Mouse (Mus musculus) forebrain, embryonic 10.5 days (tissue): Measurements from ENCODE around the gene Recql5. TPM values are rescaled to one million over a fixed set of nuclear protein-coding genes. Genes with fewer than 3 reads are reported as not detected.

Experiments used
- DNase-seq: peaks from one replicate; pipeline ENCODE4 v3.0.0-alpha.2; 2017; ENCODE audit warnings: low spot score; ENCODE audit errors: extremely low spot score
- H3K27ac ChIP-seq: fragments of 300-500 bp; sonication (generic); 2 replicates; pipeline ENCODE4 v1.5.1; 2016; ENCODE audit warnings: mild to moderate bottlenecking
- H3K27me3 ChIP-seq: fragments of 300-500 bp; sonication (generic); 2 replicates; pipeline ENCODE4 v1.6.1; 2016; ENCODE audit warnings: mild to moderate bottlenecking; ENCODE audit not compliant: poor library complexity, severe bottlenecking
- H3K36me3 ChIP-seq: fragments of 300-500 bp; sonication (generic); replicated peaks from 2 replicates; pipeline ENCODE4 v1.6.1; 2016; ENCODE audit warnings: mild to moderate bottlenecking, moderate library complexity
- H3K4me1 ChIP-seq: fragments of 300-500 bp; sonication (generic); 2 replicates; pipeline ENCODE4 v1.6.1; 2016
- H3K4me3 ChIP-seq: fragments of 300-500 bp; sonication (generic); 2 replicates; pipeline ENCODE4 v1.5.1; 2016; ENCODE audit warnings: mild to moderate bottlenecking, moderate library complexity
- H3K9me3 ChIP-seq: fragments of 300-500 bp; sonication (generic); 2 replicates; pipeline ENCODE4 v1.6.1; 2016; ENCODE audit warnings: mild to moderate bottlenecking, moderate library complexity
- WGBS: fragments of 180-500 bp; shearing (Covaris S2); methylation state at CpG from one replicate; pipeline ENCODE4 v1.1.7; 2016; 5-methylcytosine and 5-hydroxymethylcytosine counted together
- polyA plus RNA-seq: library from polyadenylated mRNA; unstranded; fragments of >200 nt; fragmentation: Nextera tagmentation; extraction: Ambion mirVana; gene quantifications from 2 replicates; pipeline ENCODE4 v1.2.1, GENCODE M21; 2016

Gene Recql5
- polyA plus RNA-seq, 1 experiment from 2014 or later = 35.0 TPM

DNA sequence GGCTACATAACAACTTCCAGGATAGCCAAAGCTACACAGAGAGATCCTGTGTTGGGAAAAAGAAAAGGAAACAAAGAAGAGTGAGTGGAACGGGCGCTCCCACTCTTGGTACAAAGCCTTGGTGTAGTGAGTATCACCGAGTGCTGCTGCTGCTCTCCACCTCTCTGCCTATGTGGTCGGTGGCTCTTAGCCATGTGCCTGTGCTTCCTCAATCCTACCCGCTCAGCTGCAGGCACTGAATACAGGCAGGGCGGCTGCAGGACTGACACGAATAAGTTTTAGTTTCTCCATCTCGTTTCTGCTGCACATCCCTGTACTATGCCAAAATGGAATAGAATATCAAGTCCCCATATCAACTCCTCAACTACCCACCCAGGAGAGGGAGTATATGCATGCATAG is 4.2 kb downstream of the Recql5 start:
- 93% methylated on average over 8 of the region's 8 CpGs for WGBS

GRCm38 (mm10) chr11:115921986-115922385 is 11.3 kb downstream of the Recql5 start:
- Histone ChIP-seq H3K27ac (no peak overlapping the region), H3K4me1 (no peaks in the 10 kb centered on the region), H3K4me3 (no peak overlapping the region), H3K36me3 (peaks cover 71% of the 10 kb centered on the region), H3K9me3 (no peaks in the 10 kb centered on the region), H3K27me3 (no peaks in the 10 kb centered on the region)
- WGBS = 92% methylated on average over 1 of the region's 1 CpGs
- DNase-seq = no peak

More for the DNA sequence above, 4.2 kb downstream of the Recql5 start:
- Histone ChIP-seq H3K9me3 (no peaks in the 10 kb centered on the region), H3K4me1 (peaks cover 14% of the 10 kb centered on the region), H3K4me3 (no peak overlapping the region), H3K36me3 (peaks cover 48% of the 10 kb centered on the region), H3K27me3 (no peaks in the 10 kb centered on the region), H3K27ac (no peak overlapping the region)
- no peak for DNase-seq

GRCm38 (mm10) chr11:115920110-115920818 is 13.0 kb downstream of the Recql5 start:
- no peak for DNase-seq
- Histone ChIP-seq H3K36me3 (peaks cover 75% of the 10 kb centered on the region), H3K27me3 (no peaks in the 10 kb centered on the region), H3K9me3 (no peaks in the 10 kb centered on the region), H3K4me3 (no peak overlapping the region), H3K4me1 (no peaks in the 10 kb centered on the region), H3K27ac (no peak overlapping the region)
- 60% methylated on average over 6 of the region's 6 CpGs for WGBS

DNA sequence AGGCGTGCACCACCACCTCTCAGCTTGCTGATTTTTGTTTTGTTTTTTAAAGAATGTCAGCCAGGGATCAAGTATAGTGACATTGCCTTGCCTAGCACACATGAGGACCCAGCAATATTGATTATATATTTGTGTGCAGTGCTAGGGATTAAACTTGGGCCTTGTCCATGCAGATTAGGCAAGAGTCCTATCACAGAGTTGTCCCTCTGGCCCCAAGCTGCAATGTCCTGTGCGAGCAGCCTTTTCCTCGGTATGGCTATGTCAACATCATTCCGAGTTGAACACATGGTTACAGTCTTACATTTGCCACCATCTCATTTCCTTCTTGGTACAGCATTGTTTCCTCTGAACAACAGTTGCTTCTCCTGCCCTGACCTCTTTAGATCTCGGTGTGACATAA is 14.2 kb downstream of the Recql5 start:
- no peak overlapping the region for H3K4me3 ChIP-seq
- WGBS = 93% methylated on average over 5 of the region's 5 CpGs
- peaks cover 72% of the 10 kb centered on the region for H3K36me3 ChIP-seq
- no peaks in the 10 kb centered on the region for H3K9me3 ChIP-seq
- no peak for DNase-seq
- H3K27ac ChIP-seq = no peak overlapping the region
- no peaks in the 10 kb centered on the region for H3K27me3 ChIP-seq
- H3K4me1 ChIP-seq = no peaks in the 10 kb centered on the region

DNA sequence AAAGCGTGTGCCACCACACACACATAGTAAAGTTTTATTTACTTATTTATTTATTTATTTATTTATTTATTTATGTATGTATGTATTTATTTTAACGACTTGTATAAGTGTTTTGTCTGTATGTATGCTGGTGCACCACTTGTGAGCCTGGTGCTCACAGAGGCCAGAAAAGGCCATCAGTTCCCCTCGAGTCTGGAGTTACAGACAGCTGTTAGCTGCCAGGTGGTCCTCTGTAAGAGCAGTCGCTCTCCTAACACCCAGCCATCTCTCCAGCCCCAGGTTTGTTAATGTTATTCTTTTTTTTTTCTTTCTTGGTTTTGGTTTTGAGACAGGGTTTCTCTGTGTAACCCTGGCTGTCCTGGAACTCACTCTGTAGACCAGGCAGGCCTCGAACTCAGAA is 14.6 kb downstream of the Recql5 start:
- Histone ChIP-seq H3K27ac (no peak overlapping the region), H3K9me3 (no peaks in the 10 kb centered on the region), H3K36me3 (peaks cover 68% of the 10 kb centered on the region), H3K4me1 (no peaks in the 10 kb centered on the region), H3K27me3 (no peaks in the 10 kb centered on the region), H3K4me3 (no peak overlapping the region)
- 90% methylated on average over 5 of the region's 5 CpGs for WGBS
- DNase-seq = no peak

DNA sequence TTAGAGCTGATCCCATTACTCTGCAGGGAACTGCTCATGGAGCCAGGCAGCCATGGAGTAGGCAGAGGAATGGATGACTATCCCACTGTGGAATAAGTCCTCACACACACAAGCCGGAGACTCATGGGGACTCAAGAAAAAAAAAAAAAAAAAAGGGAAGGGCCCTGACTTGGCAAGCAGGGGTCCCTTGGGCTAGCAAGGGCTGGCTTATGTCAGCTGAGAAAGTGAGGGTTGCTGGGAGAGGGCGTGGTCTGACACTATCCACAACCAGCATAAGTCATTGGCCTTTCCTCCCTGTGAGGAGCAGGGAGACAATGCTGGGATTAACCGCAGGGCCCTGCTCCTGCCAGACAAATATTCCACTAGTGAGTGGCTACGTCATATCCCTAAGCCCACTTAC is 16.7 kb downstream of the Recql5 start:
- 86% methylated on average over 4 of the region's 4 CpGs for WGBS
- H3K27ac ChIP-seq = no peak overlapping the region
- H3K4me1 ChIP-seq = no peaks in the 10 kb centered on the region
- H3K36me3 ChIP-seq = peaks cover 68% of the 10 kb centered on the region
- no peaks in the 10 kb centered on the region for H3K9me3 ChIP-seq
- no peaks in the 10 kb centered on the region for H3K27me3 ChIP-seq
- DNase-seq = no peak
- no peak overlapping the region for H3K4me3 ChIP-seq

DNA sequence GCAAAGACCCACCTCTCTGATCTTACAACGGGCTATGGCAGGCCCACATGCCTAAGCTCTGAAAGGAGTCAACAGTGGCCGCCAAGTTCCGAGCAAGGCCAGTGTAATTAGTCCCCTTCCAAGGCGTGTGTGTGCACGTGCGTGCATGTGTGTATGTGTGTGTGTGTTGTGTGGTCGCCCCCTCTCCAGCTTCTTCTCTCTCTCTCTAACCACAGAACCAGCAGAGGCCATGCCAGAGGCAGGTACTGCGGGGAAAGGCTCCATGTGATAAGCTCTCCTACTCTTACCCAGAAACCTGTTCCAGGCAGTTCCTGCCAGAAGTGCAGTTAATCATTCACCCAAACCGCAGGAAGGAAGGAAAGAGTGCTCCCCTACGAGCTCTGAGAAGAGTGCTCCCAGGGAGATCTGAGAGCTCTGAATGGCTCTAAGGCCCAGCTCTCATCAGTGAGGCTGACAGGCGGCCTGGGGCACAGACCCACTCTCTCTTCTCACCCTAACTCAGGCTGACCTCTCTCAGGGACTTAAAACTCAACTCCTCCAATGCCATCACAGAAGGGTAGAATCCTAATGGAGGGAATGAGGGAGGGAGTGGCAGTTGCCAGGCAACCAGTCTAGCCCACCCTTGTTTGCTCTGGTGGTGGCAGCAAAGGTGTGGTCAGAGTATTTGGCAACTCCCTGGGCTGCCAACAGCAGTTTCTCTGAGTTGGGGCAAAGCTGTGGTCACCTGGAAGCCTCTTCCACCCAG is 21.5 kb downstream of the Recql5 start, which contains the start of gene Smim6:
Gene Smim6 (plus strand): TSS at position 386 of the 745 bp plus-strand sequence.
- no peaks in the 10 kb centered on the region for H3K4me1 ChIP-seq
- H3K36me3 ChIP-seq = peaks cover 60% of the 10 kb centered on the region
- H3K4me3 ChIP-seq = no peak within 1 kb of the TSS
- DNase-seq = no peak
- no peaks in the 10 kb centered on the region for H3K27me3 ChIP-seq
- H3K27ac ChIP-seq = no peak within 1 kb of the TSS
- H3K9me3 ChIP-seq = no peaks in the 10 kb centered on the region
- 83% methylated on average over 11 of the region's 11 CpGs for WGBS

DNA sequence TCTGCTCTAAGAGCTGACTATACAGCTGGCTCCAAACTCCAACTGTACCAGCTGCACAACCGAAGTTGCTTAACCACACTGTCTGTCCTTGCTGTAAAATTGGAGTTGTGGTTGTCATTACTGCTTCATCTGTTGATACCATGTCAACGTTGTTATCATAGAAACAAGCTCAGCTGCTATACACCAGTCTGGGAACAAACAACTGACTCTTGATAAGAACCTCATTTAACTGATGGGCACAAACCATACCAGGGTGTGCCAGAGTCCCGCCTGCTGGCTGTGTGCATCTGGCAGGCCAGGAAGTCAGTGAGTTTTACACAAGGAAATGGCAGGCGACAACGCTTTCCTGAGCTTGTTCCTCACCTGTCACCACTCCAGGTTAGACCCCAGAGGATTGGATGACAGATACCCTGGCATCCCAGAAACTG is 22.1 kb downstream of the Recql5 start:
- no peak overlapping the region for H3K27ac ChIP-seq
- WGBS = 93% methylated on average over 5 of the region's 5 CpGs
- DNase-seq = no peak
- H3K27me3 ChIP-seq = no peaks in the 10 kb centered on the region
- peaks cover 2% of the 10 kb centered on the region for H3K4me1 ChIP-seq
- no peaks in the 10 kb centered on the region for H3K9me3 ChIP-seq
- no peak overlapping the region for H3K4me3 ChIP-seq
- peaks cover 56% of the 10 kb centered on the region for H3K36me3 ChIP-seq

- WGBS = 90% methylated on average over 5 of the region's 5 CpGs
- no peaks in the 10 kb centered on the region for H3K9me3 ChIP-seq
Observed at GRCm38 (mm10) chr11:115906521-115906920, 26.8 kb downstream of the Recql5 start.

DNA sequence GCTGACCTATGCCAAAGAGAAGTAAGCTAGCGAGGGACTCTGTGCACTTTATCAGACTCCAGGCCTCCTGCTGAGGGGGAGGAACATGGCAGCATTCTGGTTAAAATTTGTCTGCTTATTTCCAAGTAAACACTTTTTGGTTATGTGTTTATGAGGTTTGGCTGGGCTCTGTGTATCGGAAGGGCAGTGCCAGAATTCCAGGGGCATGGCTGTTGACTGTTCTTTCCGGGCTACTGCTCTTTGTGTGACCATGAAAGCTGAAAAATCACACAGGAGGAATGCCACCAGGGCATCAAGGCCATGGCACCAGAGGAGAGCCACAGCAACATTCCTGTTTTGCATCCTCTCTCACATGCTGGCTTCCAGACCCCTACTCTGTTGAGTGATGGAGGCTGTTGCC is 27.2 kb downstream of the Recql5 start:
- H3K4me3 ChIP-seq = no peak overlapping the region
- peaks cover 38% of the 10 kb centered on the region for H3K4me1 ChIP-seq
- DNase-seq = no peak
- no peak overlapping the region for H3K27ac ChIP-seq
- H3K27me3 ChIP-seq = no peaks in the 10 kb centered on the region
- H3K36me3 ChIP-seq = peaks cover 38% of the 10 kb centered on the region
- H3K9me3 ChIP-seq = no peaks in the 10 kb centered on the region
- 81% methylated on average over 3 of the region's 3 CpGs for WGBS

More at GRCm38 (mm10) chr11:115906521-115906920, 26.8 kb downstream of the Recql5 start:
- Histone ChIP-seq H3K36me3 (peaks cover 40% of the 10 kb centered on the region), H3K4me3 (no peak overlapping the region), H3K27me3 (no peaks in the 10 kb centered on the region), H3K27ac (no peak overlapping the region), H3K4me1 (peaks cover 34% of the 10 kb centered on the region)
- no peak for DNase-seq

- Histone ChIP-seq H3K4me3 (no peak overlapping the region), H3K27ac (peak overlapping the region; percentile 70), H3K9me3 (no peaks in the 10 kb centered on the region), H3K27me3 (no peaks in the 10 kb centered on the region), H3K4me1 (peaks cover 47% of the 10 kb centered on the region), H3K36me3 (peaks cover 36% of the 10 kb centered on the region)
- DNase-seq = no peak
- 52% methylated on average over 16 of the region's 16 CpGs for WGBS
Observed at GRCm38 (mm10) chr11:115904956-115905790, 28.1 kb downstream of the Recql5 start.

DNA sequence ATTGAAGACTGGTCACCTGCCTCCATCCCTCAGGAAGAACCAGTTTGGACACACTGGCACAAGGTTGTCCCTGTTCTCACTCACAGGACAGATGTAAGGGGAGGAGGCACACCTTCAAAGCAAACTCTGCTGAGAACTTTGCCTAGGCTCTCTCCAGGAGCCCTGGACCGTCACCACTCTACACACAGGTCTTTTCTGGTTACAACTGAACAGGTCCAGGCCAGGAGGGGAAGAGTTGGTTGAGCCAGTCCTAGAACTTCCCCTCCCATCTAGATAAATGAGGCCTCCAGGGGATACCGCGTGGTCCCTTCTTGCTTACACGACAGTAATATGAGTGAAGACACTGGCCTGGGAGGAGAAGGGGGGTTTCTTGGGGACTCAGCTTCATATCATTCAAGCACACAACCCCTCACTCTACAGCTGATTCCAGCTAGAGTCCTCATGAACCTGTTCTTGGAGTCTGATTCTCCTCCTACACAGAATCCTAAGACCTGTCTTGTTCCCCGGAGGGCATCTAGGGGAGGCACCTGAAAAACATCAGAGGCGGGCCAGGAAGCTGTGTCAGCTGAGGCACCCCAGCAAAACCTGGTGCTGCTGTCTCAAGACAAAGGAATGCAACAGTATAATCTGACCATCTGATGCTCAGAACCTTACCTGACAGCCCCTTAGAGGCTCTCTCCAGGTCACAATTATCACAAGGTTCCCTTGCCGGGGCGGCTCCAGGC is 28.9 kb downstream of the Recql5 start:
- H3K4me1 ChIP-seq = peaks cover 55% of the 10 kb centered on the region
- no peak overlapping the region for H3K4me3 ChIP-seq

More for the DNA sequence above, 28.9 kb downstream of the Recql5 start:
- DNase-seq = no peak
- Histone ChIP-seq H3K36me3 (peaks cover 35% of the 10 kb centered on the region), H3K27ac (peak overlapping the region; percentile 70), H3K27me3 (no peaks in the 10 kb centered on the region), H3K9me3 (no peaks in the 10 kb centered on the region)
- WGBS = 82% methylated on average over 8 of the region's 8 CpGs
